Mouse (Mus musculus): ENCODE data around the gene 4931428L18Rik. TPM values are rescaled to one million over a fixed set of nuclear protein-coding genes. Genes with fewer than 3 reads are reported as not detected.
A peak's percentile ranks its signal among the peaks of the same experiment; 100 is the strongest.
"Not testable (repeated sequence)": the region's sequence is repeated elsewhere in the genome, so short reads cannot be mapped to it uniquely, and the experiment has no call there.

4931428L18Rik gene
- polyA plus RNA-seq, 1 experiment from 2014 or later, result not detected

GRCm38 (mm10) chr1:30977239-30977638, 245.2 kb downstream of the 4931428L18Rik start:
- H3K36me3 ChIP-seq (ENCODE audit: control insufficient read depth, insufficient read depth, low read length); H3K4me1 ChIP-seq (ENCODE audit: control insufficient read depth, insufficient read depth, low read length); H3K27me3 ChIP-seq (replicated peaks; ENCODE audit: control insufficient read depth, insufficient read depth, low read length); H3K9me3 ChIP-seq (ENCODE audit: control insufficient read depth, low read length); H3K9ac ChIP-seq (ENCODE audit: low read depth, low read length); ATAC-seq; H3K4me3 ChIP-seq (ENCODE audit: low read length); H3K27ac ChIP-seq (ENCODE audit: low read length); H3K4me2 ChIP-seq (ENCODE audit: low read depth, low read length): not testable (repeated sequence)
- 77% methylated on average over 7 of the region's 7 CpGs for WGBS

GRCm38 (mm10) chr1:30951795-30952194, 270.7 kb downstream of the 4931428L18Rik start:
- H3K4me3 ChIP-seq (ENCODE audit: low read length), result no peak overlapping the region
- H3K4me2 ChIP-seq (ENCODE audit: low read depth, low read length), result no peak overlapping the region
- 0 out of 2 replicates have a peak overlapping the region, but pooled peaks have one; percentile 4 for H3K27ac ChIP-seq (ENCODE audit: low read length)
- no peaks in the 10 kb centered on the region for H3K27me3 ChIP-seq (replicated peaks; ENCODE audit: control insufficient read depth, insufficient read depth, low read length)
- H3K9me3 ChIP-seq (ENCODE audit: control insufficient read depth, low read length), result no peaks in the 10 kb centered on the region
- 56% methylated on average over 2 of the region's 2 CpGs for WGBS
- H3K9ac ChIP-seq (ENCODE audit: low read depth, low read length), result no peak overlapping the region
- no peaks in the 10 kb centered on the region; the same call in 1 of the 2 replicates for H3K4me1 ChIP-seq (ENCODE audit: control insufficient read depth, insufficient read depth, low read length)
- no peaks in the 10 kb centered on the region for H3K36me3 ChIP-seq (ENCODE audit: control insufficient read depth, insufficient read depth, low read length)
- ATAC-seq, result no peak

DNA sequence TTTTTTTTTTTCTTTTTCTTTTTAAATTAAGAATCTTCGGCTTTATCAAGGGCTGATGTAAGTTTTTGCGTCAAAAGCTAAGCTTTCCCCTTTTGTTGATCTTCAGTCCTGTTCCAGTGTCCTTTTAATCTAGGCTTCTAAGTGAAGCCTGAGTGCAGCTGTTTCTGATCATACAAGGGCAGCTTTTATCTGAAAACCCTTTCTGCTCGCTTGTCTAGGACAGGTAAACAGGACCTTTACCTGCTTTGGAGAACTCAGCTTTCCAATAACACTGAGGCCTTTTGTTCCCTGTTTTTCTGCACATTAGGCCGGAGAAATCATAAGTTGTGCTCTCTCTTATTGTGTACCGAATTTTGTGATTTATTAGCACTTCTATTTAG, 272.0 kb downstream of the 4931428L18Rik start:
- Histone ChIP-seq H3K4me1 (ENCODE audit: control insufficient read depth, insufficient read depth, low read length) (no peaks in the 10 kb centered on the region; the same call in 1 of the 2 replicates), H3K9me3 (ENCODE audit: control insufficient read depth, low read length) (no peaks in the 10 kb centered on the region), H3K27ac (ENCODE audit: low read length) (peak overlapping the region; percentile 99), H3K9ac (ENCODE audit: low read depth, low read length) (peak overlapping the region; percentile 85), H3K4me3 (ENCODE audit: low read length) (peak overlapping the region; percentile 91), H3K27me3 (replicated peaks; ENCODE audit: control insufficient read depth, insufficient read depth, low read length) (no peaks in the 10 kb centered on the region), H3K4me2 (ENCODE audit: low read depth, low read length) (peak overlapping the region; percentile 55), H3K36me3 (ENCODE audit: control insufficient read depth, insufficient read depth, low read length) (no peaks in the 10 kb centered on the region)
- no peak for ATAC-seq
- WGBS, result 34% methylated on average over 5 of the region's 5 CpGs

DNA sequence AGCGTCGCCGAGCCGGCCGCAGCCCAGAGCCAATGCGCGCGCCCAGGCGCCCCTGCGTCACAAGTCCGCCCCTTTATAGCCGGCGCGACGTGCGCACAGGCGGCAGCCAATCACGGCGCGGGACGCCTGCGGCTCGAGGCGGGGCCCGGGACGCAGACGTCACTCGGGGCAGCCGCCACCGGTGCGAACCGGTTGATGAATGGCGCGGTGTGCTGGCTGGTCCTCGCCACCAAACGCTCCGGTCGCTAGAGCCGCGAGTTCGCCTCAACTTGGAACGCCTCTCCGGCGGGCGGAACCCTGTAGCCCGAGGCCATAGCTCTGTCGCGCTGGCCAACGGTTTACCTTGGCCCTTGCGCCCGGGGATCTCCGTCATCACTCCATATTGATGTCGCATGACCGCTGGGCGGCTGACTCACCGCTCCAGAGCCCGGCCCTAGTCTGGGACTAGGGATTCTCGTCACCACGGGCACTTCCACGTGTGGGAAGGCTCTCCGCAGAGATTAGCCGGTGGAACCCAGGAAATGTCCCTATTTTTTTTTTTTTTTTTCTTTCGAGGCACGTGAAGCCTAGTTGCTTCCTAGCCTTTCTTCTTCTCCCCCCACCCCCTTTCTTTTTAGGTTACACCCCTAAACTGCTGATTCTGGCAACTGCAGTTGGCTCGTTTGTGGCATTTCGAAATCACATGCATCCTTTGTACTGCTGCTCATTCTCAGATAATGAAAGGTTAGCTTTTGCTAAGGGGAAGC, 272.6 kb downstream of the 4931428L18Rik start:
- H3K27ac ChIP-seq (ENCODE audit: low read length), result peak overlapping the region; percentile 99
- H3K9me3 ChIP-seq (ENCODE audit: control insufficient read depth, low read length), result no peaks in the 10 kb centered on the region
- no peaks in the 10 kb centered on the region for H3K27me3 ChIP-seq (replicated peaks; ENCODE audit: control insufficient read depth, insufficient read depth, low read length)
- H3K9ac ChIP-seq (ENCODE audit: low read depth, low read length), result peak overlapping the region; percentile 97
- H3K36me3 ChIP-seq (ENCODE audit: control insufficient read depth, insufficient read depth, low read length), result peaks cover 4% of the 10 kb centered on the region; the same call in 1 of the 2 replicates
- peak overlapping the region; percentile 91 for H3K4me3 ChIP-seq (ENCODE audit: low read length)
- WGBS, result under 1% methylated on average over 63 of the region's 66 CpGs
- H3K4me1 ChIP-seq (ENCODE audit: control insufficient read depth, insufficient read depth, low read length), result no peaks in the 10 kb centered on the region; the same call in 1 of the 2 replicates
- peak overlapping the region; percentile 55 for H3K4me2 ChIP-seq (ENCODE audit: low read depth, low read length)
- peak; percentile 98 for ATAC-seq

DNA sequence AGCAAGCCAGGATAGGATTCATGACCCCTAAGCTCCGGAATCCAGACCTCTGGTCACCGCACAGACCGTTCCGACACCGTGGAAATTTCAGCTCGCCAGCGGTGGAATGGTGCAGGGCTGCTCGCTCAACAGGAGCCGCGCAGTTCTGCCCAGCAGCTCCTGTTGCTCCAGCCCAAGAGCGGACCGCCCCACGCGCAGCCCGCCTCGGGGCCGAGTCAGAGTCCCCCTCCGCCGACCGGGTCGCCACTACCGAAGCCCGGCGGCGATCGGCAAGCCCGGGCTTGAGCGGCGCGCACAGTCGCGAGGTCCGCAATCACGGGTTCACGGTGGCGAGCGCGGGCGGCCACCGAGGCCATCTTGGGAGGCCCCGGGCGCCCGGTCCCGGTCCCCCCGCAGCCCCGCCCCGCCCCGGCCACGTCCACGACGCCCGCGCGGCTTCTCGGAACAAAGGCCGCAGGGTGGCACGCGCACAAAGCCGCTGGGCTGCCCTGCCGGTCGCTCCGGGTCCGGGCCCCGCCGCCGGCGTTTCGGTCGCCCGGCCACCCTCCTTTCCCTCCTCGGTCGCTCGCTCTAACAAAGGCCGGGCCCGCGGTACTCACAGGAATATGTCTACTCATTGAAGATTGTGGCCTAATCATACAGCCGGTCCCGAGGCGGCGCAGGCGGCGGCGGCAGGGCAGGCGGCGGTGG, 273.4 kb downstream of the 4931428L18Rik start:
- Histone ChIP-seq H3K36me3 (ENCODE audit: control insufficient read depth, insufficient read depth, low read length) (peaks cover 10% of the 10 kb centered on the region), H3K4me3 (ENCODE audit: low read length) (peak overlapping the region; percentile 91), H3K9ac (ENCODE audit: low read depth, low read length) (peak overlapping the region; percentile 97), H3K4me2 (ENCODE audit: low read depth, low read length) (peak overlapping the region; percentile 54), H3K9me3 (ENCODE audit: control insufficient read depth, low read length) (no peaks in the 10 kb centered on the region), H3K4me1 (ENCODE audit: control insufficient read depth, insufficient read depth, low read length) (no peaks in the 10 kb centered on the region; the same call in 1 of the 2 replicates), H3K27me3 (replicated peaks; ENCODE audit: control insufficient read depth, insufficient read depth, low read length) (no peaks in the 10 kb centered on the region), H3K27ac (ENCODE audit: low read length) (peak overlapping the region; percentile 99)
- peak; percentile 63 for ATAC-seq
- under 1% methylated on average over 77 of the region's 85 CpGs for WGBS

DNA sequence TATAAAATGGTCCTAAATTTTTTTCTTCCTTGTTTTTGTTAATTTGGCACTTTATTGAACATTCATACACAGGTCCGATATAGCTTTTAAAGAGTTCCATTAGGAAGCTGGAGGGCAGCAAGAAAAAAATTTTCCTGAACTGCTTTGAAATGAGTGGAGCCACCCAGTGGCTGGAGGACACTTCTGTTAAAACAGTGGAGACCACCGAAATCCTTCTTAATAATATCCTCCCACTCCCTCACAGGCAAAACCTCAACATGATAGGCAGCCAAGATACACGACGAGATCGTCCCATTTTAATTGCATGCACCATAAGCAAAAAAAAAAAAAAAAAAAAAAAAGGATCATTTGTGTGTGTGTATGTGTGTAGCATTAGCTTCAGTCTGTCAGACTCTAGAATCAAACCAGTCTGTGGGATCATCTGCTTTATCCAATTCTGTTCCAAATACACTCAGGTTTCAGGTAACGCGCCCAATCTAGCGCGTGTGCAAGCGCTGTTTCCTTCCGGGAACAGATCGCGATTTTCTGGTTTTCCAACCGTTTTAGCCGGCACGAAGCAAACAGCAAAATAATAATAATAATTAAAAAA, 274.0 kb downstream of the 4931428L18Rik start:
- peak overlapping the region; percentile 97 for H3K9ac ChIP-seq (ENCODE audit: low read depth, low read length)
- under 1% methylated on average over 16 of the region's 16 CpGs for WGBS
- peak overlapping the region; percentile 99 for H3K27ac ChIP-seq (ENCODE audit: low read length)
- H3K36me3 ChIP-seq (ENCODE audit: control insufficient read depth, insufficient read depth, low read length), result peaks cover 16% of the 10 kb centered on the region
- H3K4me1 ChIP-seq (ENCODE audit: control insufficient read depth, insufficient read depth, low read length), result no peaks in the 10 kb centered on the region; the same call in 1 of the 2 replicates
- H3K4me2 ChIP-seq (ENCODE audit: low read depth, low read length), result peak overlapping the region; percentile 54
- H3K9me3 ChIP-seq (ENCODE audit: control insufficient read depth, low read length), result no peaks in the 10 kb centered on the region
- H3K4me3 ChIP-seq (ENCODE audit: low read length), result peak overlapping the region; percentile 91
- ATAC-seq, result no peak
- no peaks in the 10 kb centered on the region for H3K27me3 ChIP-seq (replicated peaks; ENCODE audit: control insufficient read depth, insufficient read depth, low read length)

Other genes starting within 250 kb of the 4931428L18Rik start
- gene AC153137.1, start 244.7 kb downstream of the 4931428L18Rik start, polyA plus RNA-seq (2015; fragmentation: Nextera tagmentation; extraction: Ambion mirVana), result not detected in 2 replicates
- not detected in 2 replicates for gene Lgsn, start 46.3 kb downstream of the 4931428L18Rik start, polyA plus RNA-seq (2015; fragmentation: Nextera tagmentation; extraction: Ambion mirVana)
- gene Pih1d3, start 154 bp upstream of the 4931428L18Rik start, polyA plus RNA-seq (2015; fragmentation: Nextera tagmentation; extraction: Ambion mirVana), result not detected in 2 replicates

All from intestine, embryonic 16.5 days (tissue).